In genomic region chr7:73390426-73391001, GRCm38 (mm10) we compare ENCODE assay signal across 10 mouse cellular contexts. TPM values are rescaled to one million over a fixed set of nuclear protein-coding genes. Genes with fewer than 3 reads are reported as not detected.
A peak's percentile ranks its signal among the peaks of the same experiment; 100 is the strongest.
DNase-seq lines count a peak whose midpoint lies in the region; ATAC-seq and TF ChIP-seq lines count a peak whose summit lies in the region.
"Had no signal": no experiment of that assay in that cellular context is flagged by ENCODE, and none has a peak within 500 bp of the region (broad histone marks: within the 10 kb centered on the region; RNA-seq: fewer than 3 reads in every experiment).

No protein-coding gene starts in this region.

- DNase-seq in kidney, adult 2 months, result no peak
- DNase-seq in intestine, embryonic 14.5 days (ENCODE audit: low spot score), result peak; percentile 78
- DNase-seq in ovary, postnatal 10 days (ENCODE audit: low spot score), result no peak
- no peak for DNase-seq in frontal cortex, postnatal 25 days (ENCODE audit: low spot score in 2 of 2)
- no peak for DNase-seq in adrenal gland, postnatal 36 days

- H3K36me3 ChIP-seq in kidney, embryonic 14.5 days (ENCODE audit: control insufficient read depth, insufficient read depth, low read length), result no peaks in the 10 kb centered on the region
- H3K36me3 ChIP-seq in kidney, adult 2 months (ENCODE audit: control insufficient read depth, insufficient read depth, low read length), result no peaks in the 10 kb centered on the region
- peaks cover 4% of the 10 kb centered on the region; the same call in 1 of the 2 replicates for H3K36me3 ChIP-seq in embryonic facial prominence, embryonic 12.5 days
- H3K36me3 ChIP-seq in intestine, embryonic 14.5 days (ENCODE audit: control insufficient read depth, insufficient read depth, low read length), result no peaks in the 10 kb centered on the region
- peaks cover 12% of the 10 kb centered on the region; the same call in 1 of the 2 replicates for H3K36me3 ChIP-seq in neural tube, embryonic 13.5 days

- H3K4me3 ChIP-seq in kidney, embryonic 14.5 days (ENCODE audit: low read length), result peak overlapping the region; percentile 91
- H3K4me3 ChIP-seq in kidney, adult 2 months (ENCODE audit: insufficient read depth, low read depth, low read length), result no peak overlapping the region
- H3K4me3 ChIP-seq in embryonic facial prominence, embryonic 12.5 days, result peak overlapping the region; percentile 85
- peak overlapping the region; percentile 72 for H3K4me3 ChIP-seq in intestine, embryonic 14.5 days (ENCODE audit: low read depth, low read length)
- peak overlapping the region; percentile 75 for H3K4me3 ChIP-seq in neural tube, embryonic 13.5 days

- 5% methylated on average over 18 of the region's 18 CpGs for WGBS in kidney, embryonic 14.5 days
- WGBS in kidney, adult 2 months, result 24% methylated on average over 18 of the region's 18 CpGs
- under 1% methylated on average over 18 of the region's 18 CpGs for WGBS in embryonic facial prominence, embryonic 12.5 days
- WGBS in intestine, embryonic 14.5 days, result 6% methylated on average over 18 of the region's 18 CpGs
- WGBS in neural tube, embryonic 13.5 days, result 2% methylated on average over 18 of the region's 18 CpGs

- H3K27ac ChIP-seq in kidney, embryonic 14.5 days (ENCODE audit: low read depth, low read length), result peak overlapping the region; percentile 33; the same call in 1 of the 2 replicates
- H3K27ac ChIP-seq in kidney, adult 2 months (ENCODE audit: insufficient read depth, low read depth, low read length), result no peak overlapping the region
- peak overlapping the region; percentile 99 for H3K27ac ChIP-seq in embryonic facial prominence, embryonic 12.5 days
- peak overlapping the region; percentile 83; the same call in 1 of the 2 replicates for H3K27ac ChIP-seq in intestine, embryonic 14.5 days (ENCODE audit: low read depth)
- H3K27ac ChIP-seq in neural tube, embryonic 13.5 days (replicated peaks), result peak overlapping the region; percentile 94

- H3K4me2 ChIP-seq in kidney, embryonic 14.5 days (replicated peaks; ENCODE audit: low read depth, low read length), result peak overlapping the region; percentile 84
- H3K4me2 ChIP-seq in embryonic facial prominence, embryonic 12.5 days (replicated peaks), result peak overlapping the region; percentile 71
- peak overlapping the region; percentile 90 for H3K4me2 ChIP-seq in intestine, embryonic 14.5 days (ENCODE audit: low read length)
- H3K4me2 ChIP-seq in neural tube, embryonic 13.5 days, result peak overlapping the region; percentile 90

- H3K4me1 ChIP-seq in kidney, embryonic 14.5 days (ENCODE audit: control insufficient read depth, insufficient read depth, low read length), result peaks cover 14% of the 10 kb centered on the region; the same call in 1 of the 2 replicates
- H3K4me1 ChIP-seq in kidney, adult 2 months (ENCODE audit: control insufficient read depth, insufficient read depth, low read length), result peaks cover 3% of the 10 kb centered on the region; the same call in 1 of the 2 replicates
- H3K4me1 ChIP-seq in embryonic facial prominence, embryonic 12.5 days, result peaks cover 31% of the 10 kb centered on the region
- peaks cover 28% of the 10 kb centered on the region; the same call in 1 of the 2 replicates for H3K4me1 ChIP-seq in intestine, embryonic 14.5 days (replicated peaks; ENCODE audit: control insufficient read depth, insufficient read depth, low read length)
- peaks cover 76% of the 10 kb centered on the region for H3K4me1 ChIP-seq in neural tube, embryonic 13.5 days (replicated peaks)

- ATAC-seq in kidney, embryonic 14.5 days (ENCODE audit: low FRiP score, low TSS enrichment), result peak; percentile 26
- no peak for ATAC-seq in embryonic facial prominence, embryonic 12.5 days (ENCODE audit: insufficient number of reproducible peaks, insufficient read depth, low FRiP score, low TSS enrichment)
- peak; percentile 30 for ATAC-seq in intestine, embryonic 14.5 days (replicated peaks; ENCODE audit: low FRiP score, low TSS enrichment, low read depth)
- peak; percentile 37 for ATAC-seq in neural tube, embryonic 13.5 days (ENCODE audit: low read depth)

- no peak for TF ChIP-seq POLR2A in kidney, adult 2 months (IDR thresholded peaks at IDR 0.05; ENCODE audit: low read depth, low read length)

- H3K9me3 ChIP-seq in kidney, embryonic 14.5 days (ENCODE audit: control insufficient read depth, low read length), result no peaks in the 10 kb centered on the region
- no peaks in the 10 kb centered on the region for H3K9me3 ChIP-seq in embryonic facial prominence, embryonic 12.5 days
- H3K9me3 ChIP-seq in intestine, embryonic 14.5 days (ENCODE audit: control insufficient read depth, low read length), result no peaks in the 10 kb centered on the region
- no peaks in the 10 kb centered on the region for H3K9me3 ChIP-seq in neural tube, embryonic 13.5 days

- peak overlapping the region; percentile 89; the same call in 1 of the 2 replicates for H3K9ac ChIP-seq in kidney, embryonic 14.5 days (ENCODE audit: low read depth, low read length)
- peak overlapping the region; percentile 91 for H3K9ac ChIP-seq in embryonic facial prominence, embryonic 12.5 days
- H3K9ac ChIP-seq in intestine, embryonic 14.5 days (ENCODE audit: low read length), result peak overlapping the region; percentile 10; the same call in 1 of the 2 replicates
- peak overlapping the region; percentile 94 for H3K9ac ChIP-seq in neural tube, embryonic 13.5 days

- no peaks in the 10 kb centered on the region; the same call in 1 of the 2 replicates for H3K27me3 ChIP-seq in kidney, embryonic 14.5 days (ENCODE audit: control insufficient read depth, insufficient read depth, low read length)
- H3K27me3 ChIP-seq in kidney, adult 2 months (replicated peaks; ENCODE audit: control insufficient read depth, insufficient read depth, low read length), result no peaks in the 10 kb centered on the region; the same call in 1 of the 2 replicates
- no peaks in the 10 kb centered on the region for H3K27me3 ChIP-seq in embryonic facial prominence, embryonic 12.5 days
- H3K27me3 ChIP-seq in intestine, embryonic 14.5 days (replicated peaks; ENCODE audit: control insufficient read depth, insufficient read depth, low read length), result no peaks in the 10 kb centered on the region
- no peaks in the 10 kb centered on the region for H3K27me3 ChIP-seq in neural tube, embryonic 13.5 days

- TF ChIP-seq CTCF in kidney, adult 2 months (conservative IDR thresholded peaks at IDR 0.05; ENCODE audit: insufficient read depth, insufficient read length, low read depth, low read length), result no peak

RNA-seq across cellular contexts. Expression of gene Rgma, which starts 15.2 kb away (rescaled TPM):
- 17.3 and 18.7 TPM in 2 replicates for polyA plus RNA-seq in kidney, embryonic 14.5 days (2014; fragmentation: Nextera tagmentation; extraction: Ambion mirVana)
- 7.2 and 8.7 TPM in 2 replicates for polyA plus RNA-seq in kidney, adult 2 months (2012; rRNA removed)
- polyA plus RNA-seq in embryonic facial prominence, embryonic 12.5 days (2016; fragmentation: Nextera tagmentation; extraction: Ambion mirVana), result 24.3 and 28.1 TPM in 2 replicates
- 11.5 and 12.1 TPM in 2 replicates for polyA plus RNA-seq in intestine, embryonic 14.5 days (2014; fragmentation: Nextera tagmentation; extraction: Ambion mirVana)
- polyA plus RNA-seq in neural tube, embryonic 13.5 days (2015; fragmentation: Nextera tagmentation; extraction: Ambion mirVana), result 41.4 and 49.6 TPM in 2 replicates
- 10 to 100 TPM; 10.9 to 13.7 TPM for total RNA-seq in adrenal gland, postnatal 36 days (2021)
- total RNA-seq: MEL had no signal
- polyA plus RNA-seq: erythroblast, embryonic 14.5 days had no signal

Comparison
In these comparisons a context has a peak if more than half of its experiments do, and no peak if none do; other contexts are left out.
1. H3K9ac ChIP-seq: peak in every context shown above with its lines; median percentile 94 in neural tube, embryonic 13.5 days; 91 in embryonic facial prominence, embryonic 12.5 days; 89 in kidney, embryonic 14.5 days; 10 in intestine, embryonic 14.5 days.